Mouse (Mus musculus) regulatory T cell (primary cell): ENCODE data around the gene Fam186b.

Experiments used
- in situ Hi-C: fragments of 300-600 bp; cut with MboI, MseI; formaldehyde crosslinking; loops from one replicate; pipeline ENCODE4 v1.15.1; 2025; ENCODE audit warnings: high pct_unique_total_duplicates

Fam186b gene

DNA sequence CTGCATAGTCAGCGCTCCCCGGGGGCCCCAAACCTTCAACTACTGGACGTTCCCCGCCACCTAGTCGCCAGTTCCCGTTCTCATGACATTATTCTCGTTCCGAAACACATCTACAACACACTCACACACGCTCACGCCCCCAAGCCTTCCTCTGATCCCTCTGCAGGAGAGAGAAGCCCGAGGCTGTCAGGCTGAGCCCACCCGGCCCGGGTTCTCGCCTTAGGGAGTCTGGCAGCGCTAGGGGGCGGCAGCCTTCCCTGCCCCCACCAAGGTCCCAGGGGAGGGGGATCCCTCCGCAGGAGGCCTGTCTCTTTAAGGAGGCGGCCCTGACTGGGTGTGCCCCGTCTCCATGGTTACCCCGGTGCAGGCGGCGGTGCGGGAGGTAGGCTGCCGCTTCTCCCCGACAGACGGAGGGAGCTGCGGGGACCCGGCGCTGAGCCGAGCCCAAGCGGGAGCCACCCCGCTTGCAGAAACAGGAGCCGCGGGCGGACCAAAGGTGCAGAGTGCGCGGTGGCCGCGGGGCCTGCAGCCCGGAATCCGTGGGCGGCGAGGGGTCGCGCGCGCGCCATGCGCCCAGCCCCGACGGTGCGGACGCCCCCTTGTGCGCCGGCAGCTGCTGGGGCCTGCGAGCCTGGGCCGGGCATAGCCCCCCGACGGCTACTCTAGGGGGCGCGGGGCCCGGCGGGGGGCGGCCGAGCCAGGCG lies 71.3 kb downstream of the Fam186b start, which contains the start of gene Kcnh3:
TSS of gene Kcnh3 (plus strand) at position 654 of the 704 bp plus-strand sequence.
- in situ Hi-C loops = no loop called here

- in situ Hi-C loops = no loop called here
Observed at GRCm38 (mm10) chr15:99223585-99224207, 72.0 kb downstream of the Fam186b start.

GRCm38 (mm10) chr15:99222794-99223584 lies 72.7 kb downstream of the Fam186b start:
- in situ Hi-C loops = no loop called here

DNA sequence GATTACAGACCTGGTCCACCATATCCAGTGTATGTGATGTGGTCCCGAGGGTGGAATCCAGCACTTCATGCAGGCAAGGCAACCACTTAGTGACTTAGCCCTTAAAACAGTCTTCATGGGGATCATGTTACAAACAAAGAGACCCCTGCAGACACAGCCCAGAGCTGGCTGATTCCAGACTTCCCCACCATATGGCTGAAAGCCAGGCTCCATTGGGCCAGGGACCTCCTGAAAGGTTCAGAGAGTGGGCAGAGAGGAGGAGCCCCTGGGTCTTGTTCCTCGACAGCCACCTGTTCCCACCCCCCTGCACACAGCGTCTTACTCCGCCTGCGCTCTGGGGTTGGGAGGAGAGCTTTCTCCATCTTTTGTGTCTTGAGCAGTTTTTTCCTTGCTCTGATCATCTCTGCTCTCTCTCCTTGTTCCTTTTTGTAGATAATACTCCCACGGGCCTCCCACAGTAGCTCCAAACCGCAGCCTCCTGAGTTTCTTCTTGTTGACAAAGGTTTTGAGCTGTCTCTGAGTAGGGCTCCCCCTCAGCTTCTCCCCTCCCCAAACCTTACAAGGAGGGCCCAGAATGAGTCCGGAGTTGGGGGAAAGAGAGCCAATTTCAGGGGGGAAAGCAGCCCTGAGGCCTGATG lies 74.3 kb downstream of the Fam186b start:
- in situ Hi-C loops = no loop called here
